Mouse (Mus musculus): ENCODE data around the gene Zer1.
"Not testable (repeated sequence)": the region's sequence is repeated elsewhere in the genome, so short reads cannot be mapped to it uniquely, and the experiment has no call there.

Zer1 gene

DNA sequence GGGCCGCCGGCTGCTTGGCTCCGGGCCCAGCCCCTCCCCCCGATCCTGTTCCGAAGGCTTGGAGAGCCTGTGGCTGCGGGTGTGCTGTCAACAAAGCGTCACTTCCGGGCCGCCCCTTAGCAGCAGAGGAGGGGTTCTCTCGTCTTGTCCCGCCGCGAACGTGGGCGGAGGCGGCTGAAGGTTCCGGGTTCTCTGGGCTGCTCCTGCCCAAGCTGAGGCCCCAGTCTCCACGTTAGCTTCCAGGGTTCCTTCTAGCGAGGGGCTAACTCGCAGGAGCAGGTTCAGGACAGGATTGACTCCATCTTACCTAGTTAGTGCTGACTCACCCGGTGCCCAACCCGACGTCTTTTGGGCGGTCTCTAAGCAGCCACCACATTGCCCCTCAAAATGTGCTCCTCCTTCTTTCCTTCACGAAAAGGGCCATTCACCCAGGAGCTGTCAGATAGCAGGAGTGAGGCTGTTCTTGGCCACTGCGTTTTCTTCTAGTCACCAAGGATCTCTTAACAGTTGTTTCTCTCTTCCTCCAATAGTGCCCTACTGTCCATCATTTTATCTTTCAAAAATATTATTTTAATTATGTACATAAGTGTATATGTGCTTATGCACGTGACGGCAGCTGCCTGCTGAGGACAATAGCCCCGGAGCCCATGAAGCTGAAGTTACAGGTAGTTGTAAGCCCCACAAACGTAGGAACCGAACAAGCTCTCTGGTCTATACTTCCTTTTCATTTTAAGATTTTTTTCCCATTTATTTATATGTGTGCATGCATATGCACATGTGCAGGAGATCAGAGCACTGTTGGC, at the start of gene Zer1:
TSS of gene Zer1 (minus strand) at position 114 of the 803 bp plus-strand sequence.
- peak; percentile 94 for DNase-seq (ENCODE audit: low spot score)

GRCm38 (mm10) chr2:30173541-30174240, 49.3 kb upstream of the Zer1 start:
- no peak for DNase-seq (ENCODE audit: low spot score)

DNA sequence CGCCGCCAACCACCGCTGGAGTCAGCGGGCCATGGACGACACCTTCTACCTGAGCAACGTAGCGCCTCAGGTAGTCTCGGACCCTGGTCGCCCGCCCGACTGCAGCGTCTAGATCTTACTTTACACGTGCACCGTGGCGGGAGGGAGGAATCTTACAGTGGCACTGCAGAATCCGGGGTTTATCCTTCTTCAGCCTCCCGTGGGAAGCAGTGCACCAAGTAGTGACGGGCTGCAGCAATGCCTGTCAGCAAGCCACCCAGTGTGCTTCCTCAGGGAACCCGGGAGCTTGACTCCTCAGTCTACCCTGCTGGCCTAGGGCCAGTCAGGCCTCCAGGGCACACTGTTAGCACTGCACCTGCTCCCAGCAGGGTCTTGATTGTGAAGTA, 47.6 kb upstream of the Zer1 start:
- DNase-seq (ENCODE audit: low spot score): no peak

GRCm38 (mm10) chr2:30171371-30171996, 47.1 kb upstream of the Zer1 start, which contains the start of gene Endog:
Gene Endog (plus strand): TSS chr2:30171493.
- peak; percentile 76 for DNase-seq (ENCODE audit: low spot score)

DNA sequence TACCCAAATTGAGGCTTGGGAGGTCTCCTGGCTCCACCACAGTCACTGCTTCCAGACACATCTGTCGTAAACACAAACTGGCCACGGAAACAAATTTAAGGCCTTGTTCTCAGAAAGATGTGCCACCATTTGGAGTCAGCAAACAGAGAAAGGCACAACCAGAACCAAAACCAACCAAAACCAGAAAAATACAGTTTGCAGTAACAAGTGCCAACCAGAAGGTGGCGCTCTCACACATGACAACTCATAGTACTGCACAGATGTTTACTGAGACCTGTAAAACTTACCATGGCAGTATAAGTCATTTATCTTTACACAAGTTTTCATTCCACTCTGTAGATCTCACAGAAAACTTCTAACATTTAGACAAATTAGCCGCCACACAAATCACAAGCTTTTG, 42.3 kb upstream of the Zer1 start:
- no peak for DNase-seq (ENCODE audit: low spot score)

GRCm38 (mm10) chr2:30164340-30164932, 40.1 kb upstream of the Zer1 start:
- no peak for DNase-seq (ENCODE audit: low spot score)

- DNase-seq (ENCODE audit: low spot score): peak; percentile 46
Observed at GRCm38 (mm10) chr2:30161809-30162208, 37.4 kb upstream of the Zer1 start.

DNA sequence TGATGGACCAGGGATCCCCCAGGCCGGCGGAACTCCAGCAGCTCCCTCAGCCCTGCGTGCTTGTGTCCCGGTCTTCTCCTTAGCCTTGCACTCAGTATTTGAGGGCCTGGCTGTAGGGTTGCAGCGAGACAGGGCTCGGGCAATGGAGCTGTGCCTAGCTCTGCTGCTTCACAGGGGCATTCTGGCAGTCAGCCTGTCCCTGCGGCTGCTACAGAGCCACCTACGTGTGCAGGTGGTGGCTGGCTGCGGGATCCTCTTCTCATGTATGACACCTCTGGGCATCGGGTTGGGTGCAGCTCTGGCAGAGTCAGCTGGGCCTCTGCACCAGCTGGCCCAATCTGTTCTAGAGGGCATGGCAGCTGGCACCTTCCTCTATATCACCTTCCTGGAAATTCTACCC, 35.5 kb upstream of the Zer1 start:
- not testable (repeated sequence) for DNase-seq (ENCODE audit: low spot score)

GRCm38 (mm10) chr2:30152616-30153015, 28.2 kb upstream of the Zer1 start:
- no peak for DNase-seq (ENCODE audit: low spot score)

DNA sequence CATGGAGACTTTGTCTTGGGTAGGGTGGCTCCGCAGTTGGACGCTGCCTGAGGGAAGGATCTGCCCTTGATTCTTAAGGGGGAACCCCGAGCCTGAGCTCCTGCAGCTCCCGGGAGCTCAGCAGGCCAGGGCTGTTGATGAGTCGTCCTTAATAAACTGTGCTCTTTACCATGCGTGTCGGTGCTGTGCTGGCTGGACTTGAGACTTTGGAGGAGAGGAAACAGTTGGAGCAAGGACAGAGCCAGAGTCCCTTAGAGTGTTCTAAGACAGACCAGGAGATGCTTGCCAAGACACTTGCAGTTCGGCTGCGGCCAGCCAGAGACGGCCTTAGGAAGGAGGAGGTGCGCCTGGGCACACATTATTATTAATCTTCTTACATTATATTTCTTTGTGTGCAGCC, 27.5 kb upstream of the Zer1 start:
- DNase-seq (ENCODE audit: low spot score): no peak

DNA sequence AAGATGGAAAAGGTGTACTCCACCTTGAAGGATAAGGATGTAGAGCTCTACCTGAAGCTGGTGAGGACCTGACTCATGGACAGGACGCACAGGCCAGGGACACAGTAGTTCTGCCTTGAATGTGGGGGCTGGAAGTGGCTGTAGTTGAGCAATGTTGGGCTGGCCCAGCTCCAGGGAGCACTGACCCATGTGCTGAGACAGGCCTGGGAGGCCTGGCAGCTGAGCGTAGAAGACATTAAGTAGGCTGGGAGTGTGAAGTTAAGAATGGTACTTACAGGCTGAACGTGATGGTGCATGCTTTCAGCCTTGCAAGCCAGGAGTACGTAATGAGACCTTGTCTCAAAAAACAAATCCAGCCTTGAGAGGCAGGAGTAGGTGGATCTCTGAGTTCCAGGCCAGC, 23.1 kb upstream of the Zer1 start:
- no peak for DNase-seq (ENCODE audit: low spot score)

DNA sequence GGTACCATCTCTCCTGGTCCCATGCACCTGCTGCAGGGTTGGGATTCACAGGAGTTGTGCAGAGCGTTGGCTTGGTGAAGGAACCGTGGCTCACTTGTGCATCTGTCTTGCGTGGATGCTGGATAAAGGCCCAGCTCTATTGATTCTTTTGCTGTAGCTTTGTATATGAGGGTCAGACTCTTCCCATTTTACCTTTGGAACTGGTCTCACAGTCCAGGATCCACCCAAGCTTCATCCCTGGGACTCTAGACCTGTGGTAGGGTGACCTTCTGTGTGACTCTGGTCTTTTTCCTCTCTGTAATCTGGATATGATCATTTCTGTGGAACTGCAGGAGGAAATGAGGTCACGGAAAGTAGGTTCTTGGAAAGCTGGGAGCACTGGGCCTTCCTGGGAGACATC, 20.1 kb upstream of the Zer1 start:
- DNase-seq (ENCODE audit: low spot score): no peak

- not testable (repeated sequence) for DNase-seq (ENCODE audit: low spot score)
Observed at GRCm38 (mm10) chr2:30140021-30140420, 15.6 kb upstream of the Zer1 start.

GRCm38 (mm10) chr2:30136458-30136857, 12.1 kb upstream of the Zer1 start:
- DNase-seq (ENCODE audit: low spot score): no peak

DNA sequence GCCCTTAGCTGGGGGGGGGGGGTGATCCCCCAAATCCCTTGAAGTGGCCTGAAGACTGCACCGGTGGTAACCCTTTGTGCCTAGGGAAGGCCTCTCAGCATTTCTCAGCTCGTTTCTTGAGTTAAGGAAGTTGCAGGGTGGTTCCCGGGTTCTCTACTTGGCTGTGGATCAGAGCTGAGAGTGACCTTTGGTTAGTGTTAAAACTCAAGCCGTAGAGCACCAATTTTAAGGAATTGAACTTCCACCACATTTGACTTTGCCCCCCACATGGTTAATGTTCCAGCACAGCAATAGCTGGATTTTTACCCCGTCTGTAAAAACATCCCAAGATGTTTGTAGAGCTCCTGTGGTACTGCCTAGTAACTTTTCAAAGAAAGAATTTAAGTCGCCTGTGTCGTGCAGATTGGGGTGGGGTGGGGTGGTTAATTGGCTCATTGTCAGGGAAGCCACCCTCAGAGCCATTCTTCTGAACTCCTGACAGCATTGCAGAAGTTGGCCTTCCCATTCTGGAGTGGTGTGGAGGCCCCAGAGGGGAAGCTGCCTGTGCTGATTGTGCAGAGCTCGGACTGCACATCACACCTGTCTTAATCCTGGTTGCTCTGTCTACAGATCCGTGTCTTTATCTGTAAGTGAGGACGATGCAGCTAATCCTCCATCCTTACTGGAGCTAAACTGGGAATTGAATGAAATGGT, 10.7 kb upstream of the Zer1 start:
- no peak for DNase-seq (ENCODE audit: low spot score)

- no peak for DNase-seq (ENCODE audit: low spot score)
Observed at GRCm38 (mm10) chr2:30134378-30134711, 10.0 kb upstream of the Zer1 start.

GRCm38 (mm10) chr2:30133613-30134377, 9.4 kb upstream of the Zer1 start, which contains the start of gene Tbc1d13:
Gene Tbc1d13 (plus strand): TSS chr2:30133746.
- peak; percentile 99 for DNase-seq (ENCODE audit: low spot score)

GRCm38 (mm10) chr2:30132801-30133612, 8.6 kb upstream of the Zer1 start:
- DNase-seq (ENCODE audit: low spot score): no peak

DNA sequence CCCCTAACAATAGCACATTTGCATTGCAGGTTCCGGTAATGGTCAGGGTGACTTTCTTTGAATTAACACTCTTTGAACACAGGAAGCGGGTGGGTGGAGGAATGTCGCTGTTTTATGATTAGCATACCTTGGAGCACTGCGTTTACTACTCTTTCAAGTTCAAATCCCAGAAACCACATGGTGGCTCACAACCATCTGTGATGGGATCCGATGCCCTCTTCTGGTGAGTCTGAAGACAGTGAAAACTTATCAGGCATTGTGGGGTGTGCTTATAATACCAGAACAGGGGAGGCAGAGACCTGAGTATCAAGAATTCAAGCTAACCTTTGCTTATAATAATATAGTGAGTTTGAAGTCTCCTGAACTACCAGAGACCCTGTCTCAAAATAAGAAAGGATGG, 6.9 kb upstream of the Zer1 start:
- DNase-seq (ENCODE audit: low spot score): peak; percentile 42

DNA sequence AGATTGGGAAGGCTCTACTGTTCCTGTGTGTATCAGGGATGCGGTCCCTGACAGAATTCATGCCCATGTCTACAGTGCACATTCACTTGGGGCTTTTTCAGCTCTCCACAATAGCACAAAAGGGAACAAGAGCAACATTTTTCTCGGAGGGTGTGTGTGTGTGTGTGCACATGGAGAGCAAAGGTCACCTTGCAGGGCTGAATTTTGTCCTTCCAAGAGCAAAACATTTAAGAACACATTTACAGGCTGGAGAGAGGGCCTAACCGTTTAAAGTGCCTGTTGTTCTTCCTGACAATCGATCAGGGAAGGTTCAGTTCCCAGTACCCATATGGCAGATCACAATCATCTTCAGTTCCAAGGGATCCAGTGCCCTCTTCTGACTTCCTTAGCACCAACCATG, 5.8 kb upstream of the Zer1 start:
- no peak for DNase-seq (ENCODE audit: low spot score)
